Mouse (Mus musculus) thymus, postnatal 36 days (tissue): ENCODE data around the gene Gm10188.

Experiments used
- DNase-seq, 2 experiments: peaks; one replicate each; pipeline ENCODE4 v3.0.0; 2022; ENCODE audit warnings: mixed read lengths in 2 of 2

Gm10188 gene

GRCm38 (mm10) chr1:132194624-132195023, 34.9 kb downstream of the Gm10188 start:
- no peak for DNase-seq

GRCm38 (mm10) chr1:132193806-132194205, 35.8 kb downstream of the Gm10188 start:
- DNase-seq: no peak

DNA sequence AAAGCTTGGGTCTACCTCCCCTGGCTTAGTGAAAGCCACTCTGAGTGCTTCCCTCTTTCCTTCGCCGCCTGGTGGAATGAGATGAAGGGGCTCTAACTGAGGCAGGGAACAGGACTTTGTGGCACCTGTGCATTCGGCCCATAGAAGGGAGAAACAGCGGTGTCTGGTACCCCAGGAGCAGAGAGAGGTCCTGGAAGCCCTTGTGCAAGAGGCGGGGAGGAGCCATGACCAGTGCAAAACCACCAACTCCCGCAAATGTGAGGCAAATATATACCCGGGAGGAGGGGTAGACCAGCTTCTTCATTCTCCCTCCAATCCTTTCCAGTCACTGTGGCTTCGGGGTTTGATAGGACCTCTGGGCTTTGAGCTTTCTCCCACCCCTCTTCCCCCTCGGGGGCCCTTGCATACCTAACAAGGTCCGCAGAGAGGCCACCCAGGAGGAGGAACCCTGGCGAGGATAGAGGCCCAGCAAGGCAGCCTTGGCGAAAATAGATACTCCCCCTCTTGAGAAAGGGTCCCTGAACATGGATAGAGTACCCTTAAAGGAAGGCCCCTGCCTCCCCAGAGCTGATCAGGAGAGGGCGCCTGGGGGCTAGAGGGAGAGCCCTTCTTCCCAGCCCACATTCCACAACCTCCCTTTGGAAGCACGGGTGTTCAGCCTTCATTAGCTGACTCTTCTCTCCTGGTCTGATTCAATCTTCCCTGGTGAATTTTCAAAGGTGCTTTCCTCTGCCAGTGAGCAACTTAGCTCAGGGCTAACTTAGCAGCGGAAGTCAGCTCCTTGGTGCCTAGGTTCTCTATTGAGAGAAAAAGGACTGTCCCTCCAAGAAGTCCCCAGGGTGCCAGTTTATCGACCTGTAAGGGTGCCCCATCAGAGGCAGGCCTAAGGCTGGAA, 37.5 kb downstream of the Gm10188 start:
- DNase-seq: no peak

DNA sequence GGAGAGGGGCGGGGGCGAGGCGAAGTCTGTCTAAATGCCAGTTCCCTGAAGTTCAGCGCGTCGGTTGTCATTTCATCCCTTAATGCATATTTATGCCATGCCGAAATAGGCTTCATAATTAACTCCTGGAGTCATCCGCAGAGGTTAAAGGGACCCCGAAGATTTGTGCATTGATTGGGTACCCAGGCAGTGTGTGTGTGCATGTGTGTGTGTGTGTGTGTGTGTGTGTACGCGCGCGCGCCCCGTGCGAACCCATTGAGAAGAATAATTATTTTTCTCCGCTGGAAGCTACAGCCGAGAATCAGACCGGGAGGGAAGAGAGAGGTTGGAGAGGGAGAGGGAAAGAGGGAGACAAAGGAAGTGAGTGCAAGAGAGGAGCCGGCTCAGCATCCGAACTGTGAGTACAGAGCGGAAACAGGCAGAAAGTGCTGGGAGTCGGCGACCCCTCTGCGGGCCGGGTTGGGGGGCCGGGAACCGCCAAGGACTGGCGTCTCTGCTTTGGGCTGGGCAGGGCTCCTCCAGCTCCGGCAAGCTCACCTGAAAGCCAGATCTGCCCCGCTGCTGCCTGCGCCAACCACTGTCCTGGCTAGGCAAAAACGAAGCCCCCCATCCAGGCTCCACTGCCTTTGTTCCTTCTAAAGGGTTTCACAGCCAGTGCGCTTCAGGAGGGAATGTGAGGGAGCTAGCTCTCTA, 38.3 kb downstream of the Gm10188 start, which contains the start of the genes Lemd1 and AC124108.1:
Lemd1 (plus strand) TSS at position 339 of the 693 bp plus-strand sequence.
AC124108.1 (plus strand) TSS at position 365 of the 693 bp plus-strand sequence.
- DNase-seq: no peak

DNA sequence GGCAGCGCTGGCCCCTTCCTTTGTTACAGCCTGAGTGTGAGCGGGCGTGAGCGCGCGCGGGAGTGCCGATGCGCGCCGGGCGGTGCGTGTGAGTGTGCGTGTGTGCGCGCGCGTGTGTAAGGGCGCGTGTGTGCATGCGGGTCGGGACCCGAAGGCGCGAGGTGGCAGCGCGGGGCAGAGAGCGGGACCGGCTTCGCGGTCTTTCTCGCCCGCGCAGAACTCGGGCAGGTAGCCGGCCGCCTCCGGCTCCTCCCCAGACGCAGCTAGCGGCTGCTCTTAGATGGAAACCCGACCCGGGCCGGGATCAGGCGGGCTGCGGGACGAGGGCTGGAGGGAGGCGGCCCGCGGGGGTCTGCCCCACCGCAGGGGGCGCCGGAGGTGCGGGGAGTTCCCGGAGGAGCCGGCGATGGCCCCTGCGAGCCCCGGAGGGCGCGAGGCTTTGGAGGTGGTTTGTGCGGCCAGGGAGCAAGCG, 38.9 kb downstream of the Gm10188 start:
- peak in 1 of 2 experiments; percentile 13 for DNase-seq

DNA sequence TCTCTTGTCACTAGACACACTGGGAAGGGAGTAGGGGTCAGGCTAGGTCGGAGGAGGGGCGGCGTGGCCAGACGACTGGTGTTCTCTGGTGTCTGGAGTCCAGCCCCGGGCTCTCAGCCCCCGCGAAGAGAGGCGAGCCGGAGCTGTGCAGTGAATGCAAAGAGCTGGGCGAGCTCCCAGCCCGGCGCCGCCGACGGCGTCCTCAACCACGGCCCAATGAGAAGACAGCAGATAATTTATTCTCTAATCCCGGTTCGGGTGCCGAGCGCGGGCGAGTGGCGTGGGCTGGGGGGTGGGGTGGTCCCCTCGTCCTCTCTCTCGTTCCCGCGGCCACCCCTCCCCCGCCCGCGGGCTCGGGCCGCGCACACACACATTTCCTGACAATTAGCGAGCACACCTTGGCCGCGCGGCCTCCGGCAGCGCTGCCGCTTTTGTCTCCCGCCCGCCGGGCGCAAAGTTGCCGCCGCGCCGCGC, 39.5 kb downstream of the Gm10188 start:
- no peak for DNase-seq

- no peak for DNase-seq
Observed at GRCm38 (mm10) chr1:132189231-132189630, 40.3 kb downstream of the Gm10188 start.

DNA sequence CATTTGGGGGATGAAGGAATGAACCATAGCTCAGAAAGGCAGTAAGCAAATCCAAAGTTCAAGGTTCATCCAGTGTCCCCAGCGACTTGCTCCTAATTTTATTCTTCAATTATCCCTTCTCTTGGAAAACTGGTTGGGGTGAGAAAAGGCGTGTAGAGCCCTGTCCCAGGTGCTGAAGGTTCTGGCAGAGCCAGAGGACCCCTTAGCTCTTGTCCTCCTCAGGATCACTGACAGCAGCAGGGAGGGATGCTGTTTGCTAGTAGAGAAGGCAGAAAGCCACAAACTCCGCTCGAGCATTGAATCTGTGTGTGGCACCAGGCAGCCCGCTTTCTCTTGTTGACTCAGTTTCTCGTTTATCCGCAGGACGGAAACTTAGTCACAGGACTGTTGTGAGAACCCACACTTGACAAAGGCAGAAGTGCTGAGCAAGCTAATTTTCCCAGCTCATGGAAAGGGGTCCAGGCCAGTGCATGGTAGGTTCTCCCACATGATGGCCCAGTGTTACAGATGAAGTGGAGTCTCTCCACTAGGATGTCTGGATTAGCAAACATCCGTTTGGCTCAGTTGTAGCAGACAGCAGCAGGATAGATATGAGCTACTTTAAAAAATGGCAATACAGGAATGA, 41.0 kb downstream of the Gm10188 start:
- no peak for DNase-seq

DNA sequence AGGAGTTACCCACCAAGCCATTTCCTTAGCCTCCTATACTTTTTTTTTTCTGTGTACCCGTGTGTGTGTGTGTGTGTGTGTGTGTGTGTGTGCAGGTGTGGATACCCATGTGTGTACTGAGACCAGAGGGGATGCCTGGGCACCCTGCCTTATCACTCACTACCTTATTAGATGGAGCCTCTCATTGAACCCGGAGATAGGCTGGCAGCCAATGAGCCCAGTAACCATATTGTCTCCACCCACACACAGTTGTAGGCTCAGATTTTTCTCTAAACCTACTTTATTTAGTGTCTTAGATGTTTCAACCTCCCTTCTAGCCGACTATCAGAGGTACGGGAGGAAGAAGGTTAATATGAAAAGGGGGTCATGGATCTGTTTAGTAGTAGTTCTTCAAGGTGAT, 43.3 kb downstream of the Gm10188 start:
- no peak for DNase-seq
